Mouse (Mus musculus): Measurements from ENCODE around the gene Cd59a. TPM values are rescaled to one million over a fixed set of nuclear protein-coding genes. Genes with fewer than 3 reads are reported as not detected.

Cd59a gene
- polyA plus RNA-seq, 1 experiment from 2014 or later = 70.8 TPM

GRCm38 (mm10) chr2:104132266-104132859, 36.8 kb downstream of the Cd59a start:
- Histone ChIP-seq H3K4me1 (peaks cover 42% of the 10 kb centered on the region), H3K27ac (no peak overlapping the region), H3K9me3 (no peaks in the 10 kb centered on the region), H3K27me3 (ENCODE audit: insufficient read depth, poor library complexity, severe bottlenecking) (0 out of 2 replicates have a peak, but pooled peaks cover under 1% of the 10 kb centered on the region), H3K4me3 (no peak overlapping the region), H3K36me3 (no peaks in the 10 kb centered on the region)
- 67% methylated on average over 7 of the region's 7 CpGs for WGBS
- no peak for DNase-seq (ENCODE audit: low spot score)

- DNase-seq (ENCODE audit: low spot score) = no peak
- 29% methylated on average over 12 of the region's 12 CpGs for WGBS
- Histone ChIP-seq H3K27ac (no peak overlapping the region), H3K4me1 (peaks cover 42% of the 10 kb centered on the region), H3K4me3 (no peak overlapping the region), H3K9me3 (no peaks in the 10 kb centered on the region), H3K27me3 (ENCODE audit: insufficient read depth, poor library complexity, severe bottlenecking) (no peaks in the 10 kb centered on the region), H3K36me3 (no peaks in the 10 kb centered on the region)
Measured at GRCm38 (mm10) chr2:104133042-104133810, 37.6 kb downstream of the Cd59a start.

GRCm38 (mm10) chr2:104134150-104135056, 38.8 kb downstream of the Cd59a start:
- 45% methylated on average over 8 of the region's 8 CpGs for WGBS
- H3K4me1 ChIP-seq = peaks cover 38% of the 10 kb centered on the region
- no peak overlapping the region for H3K27ac ChIP-seq
- no peaks in the 10 kb centered on the region for H3K36me3 ChIP-seq
- H3K9me3 ChIP-seq = no peaks in the 10 kb centered on the region
- H3K4me3 ChIP-seq = no peak overlapping the region
- peak; percentile 82 for DNase-seq (ENCODE audit: low spot score)
- H3K27me3 ChIP-seq (ENCODE audit: insufficient read depth, poor library complexity, severe bottlenecking) = no peaks in the 10 kb centered on the region

GRCm38 (mm10) chr2:104135920-104136319, 40.3 kb downstream of the Cd59a start:
- no peaks in the 10 kb centered on the region for H3K36me3 ChIP-seq
- H3K27me3 ChIP-seq (ENCODE audit: insufficient read depth, poor library complexity, severe bottlenecking) = no peaks in the 10 kb centered on the region
- DNase-seq (ENCODE audit: low spot score) = no peak
- no peaks in the 10 kb centered on the region for H3K9me3 ChIP-seq
- H3K4me3 ChIP-seq = no peak overlapping the region
- WGBS = 65% methylated on average over 2 of the region's 2 CpGs
- no peak overlapping the region for H3K27ac ChIP-seq
- peaks cover 26% of the 10 kb centered on the region for H3K4me1 ChIP-seq

GRCm38 (mm10) chr2:104142140-104142539, 46.5 kb downstream of the Cd59a start:
- no peak for DNase-seq (ENCODE audit: low spot score)
- H3K27me3 ChIP-seq (ENCODE audit: insufficient read depth, poor library complexity, severe bottlenecking) = no peaks in the 10 kb centered on the region
- H3K36me3 ChIP-seq = no peaks in the 10 kb centered on the region
- H3K27ac ChIP-seq = no peak overlapping the region
- no peaks in the 10 kb centered on the region for H3K4me1 ChIP-seq
- 84% methylated on average over 8 of the region's 8 CpGs for WGBS
- H3K9me3 ChIP-seq = no peaks in the 10 kb centered on the region
- no peak overlapping the region for H3K4me3 ChIP-seq

- no peak overlapping the region for H3K4me3 ChIP-seq
- 90% methylated on average over 12 of the region's 12 CpGs for WGBS
Measured at GRCm38 (mm10) chr2:104144004-104144403, 48.4 kb downstream of the Cd59a start.

GRCm38 (mm10) chr2:104145983-104146382, 50.4 kb downstream of the Cd59a start:
- H3K4me1 ChIP-seq = peaks cover 4% of the 10 kb centered on the region; the same call in 1 of the 2 replicates
- no peak overlapping the region; the same call in 1 of the 2 replicates for H3K27ac ChIP-seq
- H3K4me3 ChIP-seq = no peak overlapping the region
- no peaks in the 10 kb centered on the region for H3K9me3 ChIP-seq
- no peaks in the 10 kb centered on the region for H3K27me3 ChIP-seq (ENCODE audit: insufficient read depth, poor library complexity, severe bottlenecking)
- WGBS = 67% methylated on average over 1 of the region's 1 CpGs
- peak; percentile 90 for DNase-seq (ENCODE audit: low spot score)
- no peaks in the 10 kb centered on the region for H3K36me3 ChIP-seq

More at GRCm38 (mm10) chr2:104144004-104144403, 48.4 kb downstream of the Cd59a start:
- Histone ChIP-seq H3K27ac (no peak overlapping the region), H3K27me3 (ENCODE audit: insufficient read depth, poor library complexity, severe bottlenecking) (no peaks in the 10 kb centered on the region), H3K9me3 (no peaks in the 10 kb centered on the region), H3K36me3 (no peaks in the 10 kb centered on the region), H3K4me1 (no peaks in the 10 kb centered on the region)
- no peak for DNase-seq (ENCODE audit: low spot score)

GRCm38 (mm10) chr2:104147910-104148561, 52.4 kb downstream of the Cd59a start:
- no peaks in the 10 kb centered on the region for H3K27me3 ChIP-seq (ENCODE audit: insufficient read depth, poor library complexity, severe bottlenecking)
- no peaks in the 10 kb centered on the region for H3K36me3 ChIP-seq
- no peak overlapping the region for H3K27ac ChIP-seq
- 71% methylated on average over 4 of the region's 4 CpGs for WGBS
- H3K9me3 ChIP-seq = no peaks in the 10 kb centered on the region
- peaks cover 4% of the 10 kb centered on the region; the same call in 1 of the 2 replicates for H3K4me1 ChIP-seq
- H3K4me3 ChIP-seq = no peak overlapping the region
- DNase-seq (ENCODE audit: low spot score) = no peak

GRCm38 (mm10) chr2:104150608-104151397, 55.2 kb downstream of the Cd59a start:
- no peaks in the 10 kb centered on the region for H3K36me3 ChIP-seq
- no peaks in the 10 kb centered on the region for H3K9me3 ChIP-seq
- 76% methylated on average over 6 of the region's 6 CpGs for WGBS
- DNase-seq (ENCODE audit: low spot score) = no peak
- no peak overlapping the region for H3K27ac ChIP-seq
- H3K4me1 ChIP-seq = peaks cover 8% of the 10 kb centered on the region
- H3K27me3 ChIP-seq (ENCODE audit: insufficient read depth, poor library complexity, severe bottlenecking) = no peaks in the 10 kb centered on the region
- no peak overlapping the region for H3K4me3 ChIP-seq

GRCm38 (mm10) chr2:104153345-104153744, 57.7 kb downstream of the Cd59a start:
- Histone ChIP-seq H3K27me3 (ENCODE audit: insufficient read depth, poor library complexity, severe bottlenecking) (no peaks in the 10 kb centered on the region), H3K9me3 (no peaks in the 10 kb centered on the region), H3K36me3 (no peaks in the 10 kb centered on the region), H3K27ac (no peak overlapping the region), H3K4me3 (no peak overlapping the region), H3K4me1 (peaks cover 9% of the 10 kb centered on the region)
- 80% methylated on average over 4 of the region's 4 CpGs for WGBS
- no peak for DNase-seq (ENCODE audit: low spot score)

GRCm38 (mm10) chr2:104153876-104154275, 58.3 kb downstream of the Cd59a start:
- H3K27me3 ChIP-seq (ENCODE audit: insufficient read depth, poor library complexity, severe bottlenecking) = no peaks in the 10 kb centered on the region
- no peak for DNase-seq (ENCODE audit: low spot score)

GRCm38 (mm10) chr2:104157831-104158230, 62.2 kb downstream of the Cd59a start:
- no peak for DNase-seq (ENCODE audit: low spot score)
- H3K27me3 ChIP-seq (ENCODE audit: insufficient read depth, poor library complexity, severe bottlenecking) = no peaks in the 10 kb centered on the region
- no peaks in the 10 kb centered on the region for H3K9me3 ChIP-seq
- WGBS = 82% methylated on average over 4 of the region's 4 CpGs
- H3K4me1 ChIP-seq = peaks cover 5% of the 10 kb centered on the region; the same call in 1 of the 2 replicates
- H3K4me3 ChIP-seq = no peak overlapping the region
- H3K36me3 ChIP-seq = no peaks in the 10 kb centered on the region
- H3K27ac ChIP-seq = no peak overlapping the region

More at GRCm38 (mm10) chr2:104153876-104154275, 58.3 kb downstream of the Cd59a start:
- H3K4me3 ChIP-seq = no peak overlapping the region
- no peak overlapping the region for H3K27ac ChIP-seq
- peaks cover 9% of the 10 kb centered on the region for H3K4me1 ChIP-seq
- H3K9me3 ChIP-seq = no peaks in the 10 kb centered on the region
- WGBS = 83% methylated on average over 3 of the region's 3 CpGs
- no peaks in the 10 kb centered on the region for H3K36me3 ChIP-seq

All from heart, embryonic 10.5 days (tissue).